Mouse (Mus musculus) layer of hippocampus, adult 8-10 months (tissue): ENCODE results near the gene U2surp. TPM values are rescaled to one million over a fixed set of nuclear protein-coding genes. Genes with fewer than 3 reads are reported as not detected.
"Not testable (repeated sequence)": the region's sequence is repeated elsewhere in the genome, so short reads cannot be mapped to it uniquely, and the experiment has no call there.

ENCODE experiments used
- DNase-seq, 2 experiments: peaks; one replicate each; pipeline ENCODE4 v3.0.0; 2022; ENCODE audit warnings: low spot score in 2 of 2
- total RNA-seq, 4 experiments: library from RNA; stranded (reverse); gene quantifications; 2 replicates each; pipeline ENCODE4 v1.2.4; 2022

The U2surp gene
- total RNA-seq, 4 experiments from 2014 or later, result 67.0 to 77.9 (median 74.8) TPM

DNA sequence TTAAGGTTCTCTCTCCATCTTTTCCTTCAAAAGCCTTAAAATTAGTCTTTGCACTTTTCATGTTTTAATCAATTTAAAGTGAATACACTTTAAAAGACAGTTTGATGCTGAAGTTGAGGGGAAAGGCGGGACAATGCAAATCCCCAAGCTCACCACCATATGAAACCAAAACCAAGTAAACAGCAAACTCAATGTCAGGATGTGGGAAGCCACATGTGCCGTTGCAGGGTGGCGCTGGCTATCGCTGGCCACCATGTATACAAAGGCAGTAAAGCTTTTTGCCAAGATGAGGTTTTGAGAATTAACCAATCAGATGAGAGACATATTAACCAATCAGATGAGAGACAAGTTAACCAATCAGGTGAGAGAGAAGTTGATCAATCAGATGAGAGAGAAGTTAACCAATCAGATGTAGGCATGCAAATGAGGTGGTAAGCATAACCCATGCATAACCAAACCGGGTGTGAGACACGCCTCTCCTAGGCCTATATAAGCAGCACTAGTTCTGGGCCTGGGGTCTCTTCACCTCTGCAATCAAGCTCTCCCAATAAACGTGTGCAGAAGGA, 42.7 kb downstream of the U2surp start:
- DNase-seq, result not testable (repeated sequence)

DNA sequence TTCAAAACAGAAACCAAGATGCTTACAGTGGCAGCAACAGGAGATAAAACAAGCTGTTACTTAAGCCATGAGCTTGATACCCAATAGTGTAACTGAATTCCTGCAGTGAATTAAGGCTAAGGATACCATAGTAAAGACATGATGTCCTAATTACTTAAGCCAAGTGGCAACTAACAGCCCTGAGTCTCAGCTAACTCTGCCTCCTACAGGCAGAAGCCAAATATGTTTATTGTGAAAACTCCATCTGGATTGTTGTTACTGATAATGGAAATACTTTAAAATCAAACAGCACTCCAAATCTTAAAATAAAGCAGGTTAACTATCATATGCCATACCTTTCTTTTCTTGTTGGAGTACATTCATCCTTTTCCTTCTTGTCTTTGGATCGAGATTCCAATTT, 47.8 kb downstream of the U2surp start:
- no peak for DNase-seq

DNA sequence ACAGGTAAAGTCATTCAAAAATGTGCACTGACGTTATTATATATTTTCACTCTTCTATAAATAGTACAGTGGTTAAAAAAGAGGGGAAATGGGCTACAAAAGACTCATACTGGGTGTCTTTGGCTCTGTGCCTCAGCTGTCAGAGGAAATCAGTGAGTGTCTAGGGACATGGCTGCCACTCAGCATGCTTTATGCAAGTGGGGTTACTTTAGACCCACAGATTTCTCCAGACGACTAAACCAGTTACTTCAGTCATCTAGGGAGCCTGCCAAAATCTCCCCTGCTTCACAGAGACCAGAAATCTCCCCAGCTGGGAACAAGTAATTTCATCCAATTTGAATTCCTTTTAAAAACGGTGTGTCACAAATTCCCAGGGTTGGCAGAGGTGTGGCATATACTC, 59.9 kb downstream of the U2surp start:
- no peak for DNase-seq

GRCm38 (mm10) chr9:95450586-95450985, 61.2 kb downstream of the U2surp start:
- no peak for DNase-seq

GRCm38 (mm10) chr9:95442321-95442731, 69.5 kb downstream of the U2surp start:
- peak in 1 of 2 experiments; percentile 39 for DNase-seq

GRCm38 (mm10) chr9:95437883-95438282, 73.9 kb downstream of the U2surp start:
- DNase-seq, result no peak

DNA sequence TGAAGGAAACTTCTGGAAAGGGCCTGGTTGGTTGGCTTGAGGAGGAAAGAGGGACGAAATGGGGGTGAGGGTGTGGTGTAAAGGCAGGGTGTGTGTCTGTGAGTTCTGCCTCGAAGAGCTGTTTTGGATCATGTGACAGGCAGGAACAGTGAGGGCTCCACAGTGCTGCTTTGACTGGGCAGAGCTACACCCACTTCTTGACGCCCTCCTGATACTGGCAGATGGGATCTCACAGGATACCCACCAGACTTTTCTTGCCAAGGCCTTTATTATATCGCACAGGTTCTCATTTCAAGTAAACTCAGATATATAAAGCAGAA, 75.5 kb downstream of the U2surp start:
- DNase-seq, result no peak

- DNase-seq, result no peak
Measured at GRCm38 (mm10) chr9:95435506-95436293, 76.1 kb downstream of the U2surp start.

DNA sequence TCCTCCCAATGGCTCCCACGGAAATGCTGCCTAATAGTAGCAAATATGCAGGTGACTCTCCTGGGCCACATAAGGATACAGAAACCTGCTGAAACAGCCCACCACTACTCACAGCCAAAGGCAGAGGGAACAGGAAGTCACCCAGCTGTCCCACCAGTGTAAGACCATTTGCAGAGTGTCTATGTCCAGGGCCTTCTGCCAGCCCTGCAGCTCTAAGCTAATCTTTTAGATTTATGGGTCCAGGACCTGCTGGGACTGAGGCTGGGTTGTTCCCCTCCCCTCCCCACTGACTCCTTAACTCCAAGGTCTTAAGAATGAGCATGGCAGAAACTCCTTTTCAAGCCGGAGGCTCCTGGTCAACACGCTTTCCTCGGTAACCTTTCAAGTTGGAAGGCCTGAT, 83.5 kb downstream of the U2surp start:
- DNase-seq, result no peak

- no peak for DNase-seq
Measured at GRCm38 (mm10) chr9:95413911-95414310, 97.9 kb downstream of the U2surp start.

GRCm38 (mm10) chr9:95412047-95412446, 99.7 kb downstream of the U2surp start:
- DNase-seq, result peak in 1 of 2 experiments; percentile 60

DNA sequence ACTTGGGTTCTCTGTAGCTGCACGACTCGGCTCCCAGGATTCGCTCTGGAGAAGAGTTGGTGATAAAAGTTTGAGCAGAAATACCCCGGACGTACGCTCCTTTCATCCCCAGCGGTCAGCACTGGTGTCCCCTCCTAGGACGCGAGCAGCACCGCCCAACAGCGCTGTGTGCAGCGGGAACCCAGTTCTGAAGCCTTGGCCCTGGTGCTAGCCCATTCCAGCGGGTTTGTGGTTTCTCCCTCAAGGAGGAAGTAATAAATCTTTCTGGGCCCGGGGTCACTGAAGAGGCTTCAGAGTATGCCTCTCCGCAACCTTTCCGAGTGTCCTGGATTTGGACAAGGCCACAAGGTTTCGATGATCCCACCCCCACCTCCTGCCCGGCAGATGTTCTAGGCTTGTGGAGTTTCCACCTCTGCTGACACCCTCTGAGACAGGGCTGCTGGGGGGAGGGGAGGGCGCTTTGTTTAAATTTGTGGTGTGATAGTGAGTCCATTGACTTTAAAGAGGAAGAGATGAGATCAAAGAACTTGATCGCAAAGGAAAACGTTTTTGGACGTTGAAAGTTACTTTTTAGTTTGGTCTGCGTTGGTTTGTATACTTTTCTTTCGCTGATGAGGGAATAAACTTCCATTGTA, 104.1 kb downstream of the U2surp start:
- DNase-seq, result no peak

Other genes with a start within 250 kb of the U2surp start
- gene Chst2, start 105.3 kb downstream of the U2surp start, total RNA-seq, result 100 to 1,000 TPM in 1 of 4 experiments, 10 to 100 TPM in 3; 90.7 to 106 (median 96.3) TPM
- gene Paqr9, start 47.7 kb upstream of the U2surp start, total RNA-seq, result 10 to 100 TPM; 34.3 to 44.9 (median 38.3) TPM
- gene Pcolce2, start 125.6 kb upstream of the U2surp start, total RNA-seq, result 1 to 10 TPM; 2.6 to 4.7 (median 2.9) TPM
- gene Trpc1, start 238.4 kb upstream of the U2surp start, total RNA-seq, result 10 to 100 TPM; 39.5 to 47.1 (median 43.2) TPM